Mouse (Mus musculus): ENCODE measurements at regions not wholly inside any gene's neighbourhood (a gene's known extent, or its start where the extent isn't known, plus 50 kb on each side); places are given as distances from the start of the nearest gene placed in this dataset.

DNA sequence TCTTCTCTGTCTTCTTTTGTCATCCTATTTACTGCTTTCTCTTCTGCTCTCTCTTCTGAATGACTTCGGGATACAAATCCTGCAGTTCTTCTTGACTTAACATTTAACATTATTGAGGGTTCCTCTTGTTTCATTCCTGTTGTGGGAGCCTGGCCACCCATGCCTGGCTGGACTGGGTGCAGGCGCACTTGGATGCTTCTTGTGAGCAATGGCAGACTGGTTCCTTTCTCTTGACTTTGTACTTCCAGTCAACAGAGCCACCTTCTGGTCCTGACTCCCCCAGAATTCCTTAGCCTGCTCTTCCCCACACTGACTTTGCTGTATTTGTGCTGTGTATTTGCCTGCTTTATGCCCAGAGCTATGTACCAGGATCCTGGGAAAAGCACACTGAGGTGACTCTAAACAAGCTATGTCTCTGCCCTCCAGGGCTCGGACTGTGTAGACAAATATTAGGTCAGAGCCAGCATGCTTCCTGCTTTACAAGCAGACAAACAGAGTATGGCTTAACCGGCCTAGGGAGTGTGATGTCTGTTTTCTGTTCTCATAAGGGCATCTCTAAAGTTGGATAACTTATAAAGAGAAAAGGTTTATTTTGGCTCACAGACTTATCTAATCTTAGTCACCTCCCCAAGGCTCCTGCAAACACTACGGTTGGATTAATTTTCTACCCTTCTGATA lies 133.5 kb upstream of the Stc2 start:
- no peak overlapping the region for H3K4me3 ChIP-seq (replicated peaks; ENCODE audit: low read length)
- H3K4me2 ChIP-seq (ENCODE audit: low read length), result no peak overlapping the region
- no peak for ATAC-seq
- H3K27me3 ChIP-seq (replicated peaks; ENCODE audit: control insufficient read depth, insufficient read depth, low read length), result no peaks in the 10 kb centered on the region
- no peak overlapping the region for H3K9ac ChIP-seq (replicated peaks; ENCODE audit: low read depth, low read length)
- H3K36me3 ChIP-seq (ENCODE audit: control insufficient read depth, insufficient read depth), result no peaks in the 10 kb centered on the region
- H3K27ac ChIP-seq (ENCODE audit: low read length), result no peak overlapping the region
- H3K4me1 ChIP-seq (replicated peaks; ENCODE audit: control insufficient read depth, insufficient read depth, low read length), result no peaks in the 10 kb centered on the region
- no peaks in the 10 kb centered on the region for H3K9me3 ChIP-seq (ENCODE audit: control insufficient read depth, low read length)
- WGBS, result 90% methylated on average over 5 of the region's 5 CpGs

DNA sequence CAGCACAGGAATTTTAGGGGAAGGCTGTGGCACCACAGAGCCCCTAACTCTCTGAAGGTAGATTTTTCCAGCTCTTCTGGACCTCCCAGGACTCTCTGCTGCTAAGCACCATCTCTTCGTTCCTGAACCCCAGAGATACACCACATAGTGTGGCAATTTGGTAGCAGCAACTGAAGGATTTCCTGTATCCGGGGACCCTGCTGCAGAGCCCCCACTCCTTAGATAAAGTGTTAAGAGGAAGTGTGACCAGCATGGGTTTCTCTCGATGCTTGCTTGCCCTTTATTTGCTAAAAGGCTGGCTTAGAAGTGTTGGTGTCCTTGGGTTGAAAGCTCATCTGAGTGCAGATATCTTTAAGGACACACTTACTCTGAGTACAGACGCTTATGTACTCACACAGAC lies 115.6 kb upstream of the Stc2 start:
- H3K27me3 ChIP-seq (replicated peaks; ENCODE audit: control insufficient read depth, insufficient read depth, low read length), result no peaks in the 10 kb centered on the region
- no peak overlapping the region for H3K4me2 ChIP-seq (ENCODE audit: low read length)
- no peak overlapping the region for H3K9ac ChIP-seq (replicated peaks; ENCODE audit: low read depth, low read length)
- ATAC-seq, result no peak
- no peaks in the 10 kb centered on the region for H3K36me3 ChIP-seq (ENCODE audit: control insufficient read depth, insufficient read depth)
- no peak overlapping the region for H3K27ac ChIP-seq (ENCODE audit: low read length)
- H3K9me3 ChIP-seq (ENCODE audit: control insufficient read depth, low read length), result no peaks in the 10 kb centered on the region
- 77% methylated on average over 4 of the region's 4 CpGs for whole genome bisulfite sequencing
- H3K4me1 ChIP-seq (replicated peaks; ENCODE audit: control insufficient read depth, insufficient read depth, low read length), result no peaks in the 10 kb centered on the region
- no peak overlapping the region for H3K4me3 ChIP-seq (replicated peaks; ENCODE audit: low read length)

DNA sequence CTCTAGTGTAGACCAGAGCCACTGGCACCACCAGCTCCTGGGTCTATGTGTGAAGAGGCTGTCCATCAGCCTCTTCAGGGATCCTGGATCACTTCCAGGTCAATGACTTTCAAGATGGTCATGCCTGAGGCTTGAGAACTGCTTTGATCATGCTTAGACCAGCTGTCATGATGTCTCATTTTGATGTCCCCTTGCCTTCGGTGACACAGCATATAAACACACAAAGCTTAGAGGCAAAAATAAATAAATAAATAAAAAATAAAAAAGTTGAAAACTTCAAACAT lies 111.1 kb upstream of the Stc2 start:
- Histone ChIP-seq H3K4me1 (replicated peaks; ENCODE audit: control insufficient read depth, insufficient read depth, low read length) (no peaks in the 10 kb centered on the region), H3K9ac (replicated peaks; ENCODE audit: low read depth, low read length) (no peak overlapping the region), H3K36me3 (ENCODE audit: control insufficient read depth, insufficient read depth) (no peaks in the 10 kb centered on the region), H3K4me3 (replicated peaks; ENCODE audit: low read length) (no peak overlapping the region), H3K9me3 (ENCODE audit: control insufficient read depth, low read length) (no peaks in the 10 kb centered on the region), H3K27ac (ENCODE audit: low read length) (no peak overlapping the region), H3K4me2 (ENCODE audit: low read length) (no peak overlapping the region), H3K27me3 (replicated peaks; ENCODE audit: control insufficient read depth, insufficient read depth, low read length) (no peaks in the 10 kb centered on the region)
- WGBS, result 80% methylated on average over 1 of the region's 1 CpGs
- no peak for ATAC-seq

DNA sequence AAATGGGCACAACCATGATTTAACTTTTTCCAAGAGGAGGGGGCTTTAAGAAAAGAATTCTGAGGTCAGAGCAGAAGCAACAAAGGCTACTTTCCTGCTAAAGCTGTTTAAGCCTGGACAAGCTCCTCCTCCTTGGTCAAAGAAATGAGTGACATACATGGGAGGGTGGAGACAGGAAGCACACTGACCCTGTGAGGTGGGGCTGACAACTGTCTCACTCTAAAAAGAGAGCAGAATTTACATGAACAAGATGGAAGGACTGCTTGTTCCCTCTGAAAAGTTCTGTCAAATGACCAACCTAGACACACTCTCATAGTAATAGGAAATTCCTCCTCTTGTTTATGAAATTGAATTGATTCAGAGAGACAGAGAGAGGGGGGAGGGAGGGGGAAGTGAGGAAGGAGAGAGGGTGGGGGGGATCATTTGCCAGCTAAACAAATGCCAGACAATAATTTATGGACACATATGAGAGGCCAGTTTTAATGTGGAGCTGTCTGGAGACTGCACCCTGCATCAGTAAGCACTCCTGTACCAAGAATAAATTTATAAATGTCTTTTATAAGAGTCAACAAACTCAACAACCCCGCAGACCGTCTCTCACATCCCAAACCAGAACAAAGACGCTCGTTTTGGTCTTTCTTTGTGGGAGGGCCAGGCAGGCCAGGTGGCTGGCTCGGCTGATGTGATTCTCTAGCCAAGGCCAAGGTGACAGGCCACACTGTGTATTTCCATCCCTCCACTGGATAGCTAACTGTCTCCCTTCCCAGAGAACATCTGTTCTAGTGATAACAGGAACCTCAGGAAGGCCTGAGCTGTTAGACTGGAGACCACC lies 110.6 kb upstream of the Stc2 start:
- no peaks in the 10 kb centered on the region for H3K9me3 ChIP-seq (ENCODE audit: control insufficient read depth, low read length)
- no peaks in the 10 kb centered on the region for H3K4me1 ChIP-seq (replicated peaks; ENCODE audit: control insufficient read depth, insufficient read depth, low read length)
- no peaks in the 10 kb centered on the region for H3K27me3 ChIP-seq (replicated peaks; ENCODE audit: control insufficient read depth, insufficient read depth, low read length)
- no peak overlapping the region for H3K27ac ChIP-seq (ENCODE audit: low read length)
- 66% methylated on average over 5 of the region's 5 CpGs for WGBS
- no peak overlapping the region for H3K4me2 ChIP-seq (ENCODE audit: low read length)
- no peak overlapping the region for H3K4me3 ChIP-seq (replicated peaks; ENCODE audit: low read length)
- H3K36me3 ChIP-seq (ENCODE audit: control insufficient read depth, insufficient read depth), result no peaks in the 10 kb centered on the region
- ATAC-seq, result peak; percentile 73
- no peak overlapping the region for H3K9ac ChIP-seq (replicated peaks; ENCODE audit: low read depth, low read length)

DNA sequence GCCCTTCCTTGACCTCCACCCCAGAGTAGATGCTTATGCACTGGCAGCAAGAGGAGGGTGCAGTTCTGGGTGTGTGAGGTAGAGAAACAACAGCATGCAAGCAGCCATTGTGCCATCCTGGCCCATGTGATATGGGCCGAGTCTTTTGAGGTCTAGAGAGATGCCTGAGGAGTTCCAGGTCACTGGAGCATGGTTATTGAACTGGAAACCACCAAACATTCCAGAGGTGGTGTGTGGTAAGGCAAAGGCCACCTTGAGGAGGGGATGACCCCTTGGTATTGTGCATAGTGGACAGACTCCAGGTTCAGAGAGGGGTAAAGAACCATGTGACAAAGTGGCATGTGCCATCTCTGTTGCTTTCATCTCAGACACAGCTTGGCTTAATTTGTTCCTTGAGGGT lies 107.9 kb upstream of the Stc2 start:
- no peak overlapping the region for H3K27ac ChIP-seq (ENCODE audit: low read length)
- H3K4me3 ChIP-seq (replicated peaks; ENCODE audit: low read length), result no peak overlapping the region
- H3K27me3 ChIP-seq (replicated peaks; ENCODE audit: control insufficient read depth, insufficient read depth, low read length), result no peaks in the 10 kb centered on the region
- H3K36me3 ChIP-seq (ENCODE audit: control insufficient read depth, insufficient read depth), result no peaks in the 10 kb centered on the region
- no peak overlapping the region for H3K9ac ChIP-seq (replicated peaks; ENCODE audit: low read depth, low read length)
- ATAC-seq, result no peak
- WGBS, result 81% methylated on average over 1 of the region's 1 CpGs
- no peaks in the 10 kb centered on the region for H3K4me1 ChIP-seq (replicated peaks; ENCODE audit: control insufficient read depth, insufficient read depth, low read length)
- H3K9me3 ChIP-seq (ENCODE audit: control insufficient read depth, low read length), result no peaks in the 10 kb centered on the region
- H3K4me2 ChIP-seq (ENCODE audit: low read length), result no peak overlapping the region

DNA sequence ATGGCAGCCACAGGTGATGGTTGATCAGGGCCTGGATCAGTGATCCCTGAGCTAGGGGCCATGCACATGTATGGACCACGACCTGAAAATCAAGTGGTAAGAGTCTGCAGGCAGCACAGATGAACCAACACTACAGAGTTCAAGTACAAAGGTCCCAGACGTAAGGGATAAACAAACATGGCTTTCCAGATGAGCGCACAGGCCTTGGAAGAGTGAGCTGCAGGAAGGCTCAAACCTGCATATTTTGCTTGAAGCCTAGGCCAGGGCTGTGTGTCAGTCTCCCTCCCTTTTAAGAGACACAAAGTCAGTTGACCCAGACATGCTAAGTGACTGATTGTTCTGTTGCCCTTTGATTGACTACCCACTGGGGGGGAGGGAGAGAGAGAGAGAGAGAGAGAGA lies 107.2 kb upstream of the Stc2 start:
- no peaks in the 10 kb centered on the region for H3K27me3 ChIP-seq (replicated peaks; ENCODE audit: control insufficient read depth, insufficient read depth, low read length)
- H3K27ac ChIP-seq (ENCODE audit: low read length), result no peak overlapping the region
- H3K9me3 ChIP-seq (ENCODE audit: control insufficient read depth, low read length), result no peaks in the 10 kb centered on the region
- ATAC-seq, result no peak
- H3K4me2 ChIP-seq (ENCODE audit: low read length), result no peak overlapping the region
- H3K9ac ChIP-seq (replicated peaks; ENCODE audit: low read depth, low read length), result no peak overlapping the region
- WGBS, result 71% methylated on average over 3 of the region's 3 CpGs
- H3K36me3 ChIP-seq (ENCODE audit: control insufficient read depth, insufficient read depth), result no peaks in the 10 kb centered on the region
- no peaks in the 10 kb centered on the region for H3K4me1 ChIP-seq (replicated peaks; ENCODE audit: control insufficient read depth, insufficient read depth, low read length)
- no peak overlapping the region for H3K4me3 ChIP-seq (replicated peaks; ENCODE audit: low read length)

DNA sequence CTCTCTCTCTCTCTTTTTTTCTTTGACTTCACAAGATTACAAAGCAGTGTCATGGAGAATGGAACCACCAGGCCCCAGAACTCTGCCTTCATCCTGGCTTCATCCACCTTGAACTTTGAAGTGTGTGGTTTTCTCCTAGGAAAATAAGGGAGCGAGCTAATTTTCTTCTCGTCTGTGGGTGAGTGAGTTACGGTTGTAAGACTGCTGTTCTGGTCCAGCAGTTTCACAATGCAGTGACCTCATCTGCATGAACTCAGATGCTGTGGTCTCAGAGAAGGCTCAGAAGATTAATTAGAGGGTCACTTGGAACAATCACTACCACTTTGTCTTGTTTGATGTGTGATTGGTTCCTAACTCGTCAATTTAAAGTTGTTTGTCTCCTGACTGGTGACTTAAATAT lies 103.1 kb upstream of the Stc2 start:
- H3K36me3 ChIP-seq (ENCODE audit: control insufficient read depth, insufficient read depth), result no peaks in the 10 kb centered on the region
- no peak for ATAC-seq
- H3K4me1 ChIP-seq (replicated peaks; ENCODE audit: control insufficient read depth, insufficient read depth, low read length), result no peaks in the 10 kb centered on the region
- H3K4me2 ChIP-seq (ENCODE audit: low read length), result no peak overlapping the region
- WGBS, result 41% methylated on average over 4 of the region's 4 CpGs
- H3K27ac ChIP-seq (ENCODE audit: low read length), result no peak overlapping the region
- no peaks in the 10 kb centered on the region for H3K9me3 ChIP-seq (ENCODE audit: control insufficient read depth, low read length)
- no peak overlapping the region for H3K9ac ChIP-seq (replicated peaks; ENCODE audit: low read depth, low read length)
- no peak overlapping the region for H3K4me3 ChIP-seq (replicated peaks; ENCODE audit: low read length)
- H3K27me3 ChIP-seq (replicated peaks; ENCODE audit: control insufficient read depth, insufficient read depth, low read length), result no peaks in the 10 kb centered on the region

DNA sequence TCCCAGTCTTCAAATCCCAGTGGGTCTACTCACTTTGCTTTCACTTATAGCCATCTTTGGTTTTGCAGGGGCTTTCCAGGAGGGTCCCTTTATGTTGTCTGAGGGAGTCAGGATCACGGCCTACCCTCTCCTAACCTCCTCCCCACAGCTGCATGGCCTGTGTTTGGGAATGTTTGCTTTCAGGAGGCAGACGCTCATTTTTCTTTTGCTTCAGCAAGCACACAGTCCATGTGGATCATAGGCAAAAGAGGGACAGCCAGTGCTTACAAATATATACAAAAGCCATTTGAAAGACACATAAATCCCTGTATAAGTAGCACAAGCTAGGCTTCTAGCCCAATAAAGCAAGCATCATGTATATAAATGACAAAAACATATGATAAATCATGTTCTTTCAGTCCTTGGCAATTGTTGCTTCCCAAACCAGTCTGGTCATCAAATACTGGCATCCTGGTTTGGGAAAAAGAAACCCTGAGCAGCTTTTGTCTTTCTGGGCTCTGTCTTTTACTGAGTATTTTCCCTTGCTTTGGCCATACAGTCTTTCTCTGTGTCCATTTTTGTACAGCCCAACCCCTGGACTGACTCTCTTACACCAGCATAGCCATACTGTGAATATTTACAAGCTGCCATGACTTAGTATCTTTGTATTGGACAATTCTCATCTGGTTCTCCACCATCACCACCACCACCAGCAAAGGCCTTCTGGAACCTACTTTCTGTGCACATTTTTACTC lies 101.0 kb upstream of the Stc2 start:
- Histone ChIP-seq H3K4me3 (replicated peaks; ENCODE audit: low read length) (no peak overlapping the region), H3K9ac (replicated peaks; ENCODE audit: low read depth, low read length) (no peak overlapping the region), H3K4me1 (replicated peaks; ENCODE audit: control insufficient read depth, insufficient read depth, low read length) (no peaks in the 10 kb centered on the region), H3K4me2 (ENCODE audit: low read length) (no peak overlapping the region), H3K36me3 (ENCODE audit: control insufficient read depth, insufficient read depth) (no peaks in the 10 kb centered on the region), H3K27ac (ENCODE audit: low read length) (no peak overlapping the region), H3K9me3 (ENCODE audit: control insufficient read depth, low read length) (no peaks in the 10 kb centered on the region), H3K27me3 (replicated peaks; ENCODE audit: control insufficient read depth, insufficient read depth, low read length) (no peaks in the 10 kb centered on the region)
- no peak for ATAC-seq
- WGBS, result 73% methylated on average over 2 of the region's 2 CpGs

DNA sequence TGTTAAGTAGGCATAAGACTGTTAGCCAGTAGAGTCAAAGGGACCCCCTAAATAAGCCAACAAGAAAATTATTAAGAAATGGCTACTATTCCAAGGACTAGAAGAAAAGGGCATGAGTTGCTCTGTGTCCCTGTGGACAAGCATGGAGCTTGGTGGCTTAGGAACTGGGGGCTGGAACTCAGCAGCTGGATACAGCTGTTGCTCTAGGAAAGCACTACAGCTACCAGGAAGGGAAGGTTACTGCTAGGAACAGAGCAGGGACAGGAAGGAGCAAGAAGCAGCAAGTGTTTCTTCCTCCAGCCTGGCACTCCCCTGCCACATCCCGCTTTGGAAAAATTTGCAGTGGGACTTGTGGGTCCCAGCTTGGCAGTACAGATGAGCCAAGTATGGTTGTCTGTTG lies 95.0 kb upstream of the Stc2 start:
- no peaks in the 10 kb centered on the region for H3K36me3 ChIP-seq (ENCODE audit: control insufficient read depth, insufficient read depth)
- H3K27me3 ChIP-seq (replicated peaks; ENCODE audit: control insufficient read depth, insufficient read depth, low read length), result no peaks in the 10 kb centered on the region
- no peaks in the 10 kb centered on the region for H3K4me1 ChIP-seq (replicated peaks; ENCODE audit: control insufficient read depth, insufficient read depth, low read length)
- no peak for ATAC-seq
- H3K27ac ChIP-seq (ENCODE audit: low read length), result no peak overlapping the region
- no peaks in the 10 kb centered on the region for H3K9me3 ChIP-seq (ENCODE audit: control insufficient read depth, low read length)
- no peak overlapping the region for H3K4me2 ChIP-seq (ENCODE audit: low read length)
- no peak overlapping the region for H3K9ac ChIP-seq (replicated peaks; ENCODE audit: low read depth, low read length)
- no peak overlapping the region for H3K4me3 ChIP-seq (replicated peaks; ENCODE audit: low read length)
- WGBS, result 88% methylated on average over 1 of the region's 1 CpGs
